ENCODE assay signal across 8 mouse cellular contexts in genomic region chr11:119084446-119085278, GRCm38 (mm10). TPM values are rescaled to one million over a fixed set of nuclear protein-coding genes. Genes with fewer than 3 reads are reported as not detected.
DNase-seq lines count a peak whose midpoint lies in the region; ATAC-seq and TF ChIP-seq lines count a peak whose summit lies in the region.

No protein-coding gene starts in this region.

- H3K9me3 ChIP-seq in heart, postnatal 0 days (replicated peaks; ENCODE audit: control insufficient read depth, low read length), result no peaks in the 10 kb centered on the region
- H3K9me3 ChIP-seq in stomach, embryonic 15.5 days, result no peaks in the 10 kb centered on the region

- peaks cover 28% of the 10 kb centered on the region for H3K79me2 ChIP-seq in C2C12 (ENCODE audit: control insufficient read depth, insufficient read depth)

- H3K27me3 ChIP-seq in C2C12 (ENCODE audit: control insufficient read depth, insufficient read depth, insufficient read length), result peaks cover under 1% of the 10 kb centered on the region
- H3K27me3 ChIP-seq in heart, postnatal 0 days (ENCODE audit: control insufficient read depth, insufficient read depth, low read length), result peaks cover 27% of the 10 kb centered on the region
- H3K27me3 ChIP-seq in stomach, embryonic 15.5 days (replicated peaks), result peaks cover 32% of the 10 kb centered on the region

- H3K4me3 ChIP-seq in C2C12 (ENCODE audit: insufficient read depth, poor library complexity, severe bottlenecking), result peak overlapping the region; percentile 83
- peak overlapping the region; percentile 91 for H3K4me3 ChIP-seq in heart, postnatal 0 days (ENCODE audit: low read depth, low read length)
- peak overlapping the region; percentile 68 for H3K4me3 ChIP-seq in stomach, embryonic 15.5 days (replicated peaks)

- no peak for TF ChIP-seq CTCF in C2C12 (IDR thresholded peaks at IDR 0.05; ENCODE audit: control insufficient read depth, insufficient read depth, insufficient read length)
- no peak for TF ChIP-seq CTCF in heart, postnatal 0 days (IDR thresholded peaks at IDR 0.05; ENCODE audit: low read depth)

- peak overlapping the region; percentile 89 for H3K9ac ChIP-seq in heart, postnatal 0 days (replicated peaks; ENCODE audit: low read depth, low read length)
- peak overlapping the region; percentile 67; the same call in 1 of the 2 replicates for H3K9ac ChIP-seq in stomach, embryonic 15.5 days

- peaks cover 22% of the 10 kb centered on the region for H3K4me1 ChIP-seq in heart, postnatal 0 days (ENCODE audit: control insufficient read depth, insufficient read depth)
- H3K4me1 ChIP-seq in stomach, embryonic 15.5 days, result peaks cover 77% of the 10 kb centered on the region

- TF ChIP-seq EP300 in heart, postnatal 0 days (IDR thresholded peaks at IDR 0.05; ENCODE audit: low read depth), result no peak

- H3K27ac ChIP-seq in heart, postnatal 0 days (ENCODE audit: low read depth), result peak overlapping the region; percentile 99
- H3K27ac ChIP-seq in stomach, embryonic 15.5 days, result peak overlapping the region; percentile 97

- H3K4me2 ChIP-seq in heart, postnatal 0 days (ENCODE audit: low read depth, low read length), result peak overlapping the region; percentile 95
- H3K4me2 ChIP-seq in stomach, embryonic 15.5 days, result peak overlapping the region; percentile 70

- H3ac ChIP-seq in C2C12 (ENCODE audit: control insufficient read depth, insufficient read length, low read depth), result peak overlapping the region; percentile 74

- peak; percentile 22 for DNase-seq in MEL-GATA-1-ER (ENCODE audit: extremely low read depth, low read depth)
- DNase-seq in embryo, embryonic 11 days, result peak; percentile 44
- DNase-seq in heart, postnatal 0 days (ENCODE audit: low spot score), result peak; percentile 50
- peak; percentile 64 to 73 for DNase-seq in kidney, postnatal 4 days
- DNase-seq in lung, postnatal 14 days, result peak; percentile 60
- DNase-seq in spleen, postnatal 14 days (ENCODE audit: low spot score in 2 of 2), result no peak

- peaks cover 31% of the 10 kb centered on the region for H3K36me3 ChIP-seq in C2C12 (ENCODE audit: control insufficient read depth, insufficient read depth)
- peaks cover 15% of the 10 kb centered on the region for H3K36me3 ChIP-seq in heart, postnatal 0 days (replicated peaks; ENCODE audit: control insufficient read depth, insufficient read depth, low read length)
- H3K36me3 ChIP-seq in stomach, embryonic 15.5 days, result peaks cover 23% of the 10 kb centered on the region

- H3K79me3 ChIP-seq in C2C12 (ENCODE audit: low read depth), result peaks cover 12% of the 10 kb centered on the region

- ATAC-seq in heart, postnatal 0 days (ENCODE audit: insufficient read depth, low read depth), result no peak
- ATAC-seq in stomach, embryonic 15.5 days (ENCODE audit: insufficient read depth, low FRiP score, low read depth), result no peak

- WGBS in heart, postnatal 0 days, result 3% methylated on average over 18 of the region's 18 CpGs
- 3% methylated on average over 18 of the region's 18 CpGs for WGBS in stomach, embryonic 15.5 days

TF ChIP-seq in C2C12, 6 proteins besides CTCF, POLR2A, EP300 and RAD21:
- no peak for TF ChIP-seq CEBPB (IDR thresholded peaks at IDR 0.05; ENCODE audit: low read depth)
- TF ChIP-seq MAX (IDR thresholded peaks at IDR 0.05), result no peak
- TF ChIP-seq MYOD1 (IDR thresholded peaks at IDR 0.05; ENCODE audit: control insufficient read depth, insufficient read length, low read depth), result no peak
- TF ChIP-seq FOSL1 (IDR thresholded peaks at IDR 0.05; ENCODE audit: insufficient read depth, low read length, poor library complexity, severe bottlenecking), result no peak
- no peak for TF ChIP-seq USF1 (IDR thresholded peaks at IDR 0.05; ENCODE audit: low read depth)
- no peak for TF ChIP-seq MYOG (IDR thresholded peaks at IDR 0.05; ENCODE audit: control insufficient read depth, extremely low read depth, insufficient read length)

RNA-seq across cellular contexts. Expression of gene Cbx4, which starts 1.4 kb away (rescaled TPM):
- 12.1 TPM for polyA plus RNA-seq in C2C12 (2012; fragmentation: generic; extraction: Trizol)
- total RNA-seq in heart, postnatal 0 days (2014; rRNA removed; ENCODE audit: low replicate concordance), result 12.1 and 23.1 TPM in 2 replicates
- 6.8 and 8.2 TPM in 2 replicates for polyA plus RNA-seq in heart, postnatal 0 days (2015; fragmentation: Nextera tagmentation; extraction: Ambion mirVana)
- 10.2 and 10.3 TPM in 2 replicates for polyA plus RNA-seq in stomach, embryonic 15.5 days (2015; fragmentation: Nextera tagmentation; extraction: Ambion mirVana)

RNA-seq across cellular contexts. Expression of gene Cbx8, which starts 43.9 kb away (rescaled TPM):
- polyA plus RNA-seq in C2C12 (2012; fragmentation: generic; extraction: Trizol), result 6.4 TPM
- 1.6 and 3.2 TPM in 2 replicates for total RNA-seq in heart, postnatal 0 days (2014; rRNA removed; ENCODE audit: low replicate concordance)
- 5.1 and 7.0 TPM in 2 replicates for polyA plus RNA-seq in heart, postnatal 0 days (2015; fragmentation: Nextera tagmentation; extraction: Ambion mirVana)
- 6.9 and 7.2 TPM in 2 replicates for polyA plus RNA-seq in stomach, embryonic 15.5 days (2015; fragmentation: Nextera tagmentation; extraction: Ambion mirVana)

Comparison
In these comparisons a context has a peak if more than half of its experiments do, and no peak if none do; other contexts are left out.
1. DNase-seq: peak in MEL-GATA-1-ER (single experiment), embryo, embryonic 11 days (single experiment), heart, postnatal 0 days (single experiment), kidney, postnatal 4 days (2 of 2) and lung, postnatal 14 days (single experiment); none in spleen, postnatal 14 days (0 of 2).
2. Peak in every context shown above with its lines, with median percentiles within 50 percentile points of each other: H3K4me3 ChIP-seq.